In the genomic region with DNA sequence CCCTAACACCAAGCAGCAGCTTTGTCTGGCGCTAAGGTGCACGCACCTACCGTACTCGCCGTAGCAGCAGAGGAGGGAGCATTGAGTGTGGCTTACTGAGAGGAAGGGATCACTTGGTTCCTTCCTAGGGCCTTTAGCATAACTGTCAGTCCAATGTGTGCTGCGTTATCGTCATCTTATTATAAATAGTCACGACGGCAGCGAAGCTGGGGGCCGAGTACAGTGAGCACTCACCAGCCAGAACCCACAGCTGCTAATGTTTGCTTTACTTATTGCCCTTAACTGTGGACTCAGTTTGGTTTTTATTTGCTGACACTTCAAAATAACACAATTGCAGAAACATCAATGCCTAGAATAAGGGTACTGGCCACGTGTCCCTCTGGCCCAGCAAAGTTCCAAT, we compare ENCODE assay signal across 20 mouse cellular contexts.
"Had no signal": no experiment of that assay in that cellular context is flagged by ENCODE, and none has a peak within 500 bp of the region (broad histone marks: within the 10 kb centered on the region; RNA-seq: fewer than 3 reads in every experiment).

No protein-coding gene starts in this region.

- H3K4me1 ChIP-seq: limb, embryonic 12.5 days; limb, embryonic 15.5 days; midbrain, embryonic 12.5 days; midbrain, embryonic 15.5 days; neural tube, embryonic 12.5 days; neural tube, embryonic 15.5 days; stomach, embryonic 15.5 days had no signal

- H3K27me3 ChIP-seq: limb, embryonic 12.5 days; limb, embryonic 15.5 days; midbrain, embryonic 12.5 days; midbrain, embryonic 15.5 days; neural tube, embryonic 12.5 days; neural tube, embryonic 15.5 days; stomach, embryonic 15.5 days had no signal

- ATAC-seq: liver, postnatal 0 days; midbrain, embryonic 15.5 days had no signal

- DNase-seq: kidney, adult 18-20 months; kidney, adult 9 months; kidney, postnatal 14 days; kidney, postnatal 4 days; left cerebral cortex, postnatal 4 days; liver, postnatal 0 days; lung, postnatal 10 days; retina, postnatal 1 day; spleen, adult 18-20 months had no signal

- H3K4me2 ChIP-seq: limb, embryonic 12.5 days; limb, embryonic 15.5 days; liver, embryonic 11.5 days; midbrain, embryonic 12.5 days; midbrain, embryonic 15.5 days; neural tube, embryonic 12.5 days; neural tube, embryonic 15.5 days; stomach, embryonic 15.5 days had no signal

- H3K27ac ChIP-seq: limb, embryonic 12.5 days; limb, embryonic 15.5 days; liver, embryonic 14.5 days; macrophage; midbrain, embryonic 12.5 days; midbrain, embryonic 15.5 days; neural tube, embryonic 12.5 days; neural tube, embryonic 15.5 days; stomach, embryonic 15.5 days had no signal

- H3K9me3 ChIP-seq: limb, embryonic 12.5 days; limb, embryonic 15.5 days; midbrain, embryonic 12.5 days; midbrain, embryonic 15.5 days; neural tube, embryonic 12.5 days; neural tube, embryonic 15.5 days; stomach, embryonic 15.5 days had no signal

- H3K9ac ChIP-seq: limb, embryonic 12.5 days; limb, embryonic 15.5 days; liver, embryonic 14.5 days; liver, postnatal 0 days; midbrain, embryonic 12.5 days; midbrain, embryonic 15.5 days; neural tube, embryonic 12.5 days; neural tube, embryonic 15.5 days; stomach, embryonic 15.5 days had no signal

- H3K4me3 ChIP-seq: left cerebral cortex, adult 2 months; limb, embryonic 12.5 days; limb, embryonic 15.5 days; midbrain, embryonic 12.5 days; midbrain, embryonic 15.5 days; neural tube, embryonic 12.5 days; neural tube, embryonic 15.5 days; stomach, embryonic 15.5 days had no signal

- H3K36me3 ChIP-seq: limb, embryonic 12.5 days; limb, embryonic 15.5 days; midbrain, embryonic 12.5 days; midbrain, embryonic 15.5 days; neural tube, embryonic 12.5 days; neural tube, embryonic 15.5 days; stomach, embryonic 15.5 days had no signal
